ENCODE assay signal across 9 mouse cellular contexts in genomic region chr4:130960118-130960734, GRCm38 (mm10). TPM values are rescaled to one million over a fixed set of nuclear protein-coding genes. Genes with fewer than 3 reads are reported as not detected.
DNase-seq lines count a peak whose midpoint lies in the region; ATAC-seq and TF ChIP-seq lines count a peak whose summit lies in the region.
"Had no signal": no experiment of that assay in that cellular context is flagged by ENCODE, and none has a peak within 500 bp of the region (broad histone marks: within the 10 kb centered on the region; RNA-seq: fewer than 3 reads in every experiment).

No protein-coding gene starts in this region.

- no peak overlapping the region for H3K4me3 ChIP-seq in forebrain, embryonic 15.5 days
- no peak overlapping the region for H3K4me3 ChIP-seq in lung, postnatal 0 days (ENCODE audit: low read depth, low read length)
- H3K4me3 ChIP-seq: liver, embryonic 15.5 days had no signal

- 0 out of 2 replicates have a peak, but pooled peaks cover 7% of the 10 kb centered on the region for H3K4me1 ChIP-seq in forebrain, embryonic 15.5 days
- H3K4me1 ChIP-seq in lung, postnatal 0 days (ENCODE audit: insufficient read depth, low read depth, low read length), result no peaks in the 10 kb centered on the region
- H3K4me1 ChIP-seq: liver, embryonic 15.5 days had no signal

- H3K9me3 ChIP-seq in forebrain, embryonic 15.5 days, result no peaks in the 10 kb centered on the region
- no peaks in the 10 kb centered on the region for H3K9me3 ChIP-seq in lung, postnatal 0 days (ENCODE audit: low read length)
- H3K9me3 ChIP-seq: liver, embryonic 15.5 days had no signal

- no peak overlapping the region for H3K9ac ChIP-seq in forebrain, embryonic 15.5 days (replicated peaks)
- H3K9ac ChIP-seq in lung, postnatal 0 days (replicated peaks; ENCODE audit: low read depth), result no peak overlapping the region
- H3K9ac ChIP-seq: liver, embryonic 15.5 days had no signal

- ATAC-seq in forebrain, embryonic 15.5 days (replicated peaks), result peak; percentile 83
- peak; percentile 67 to 70 for ATAC-seq in hematopoietic stem cell, adult 5-6 weeks (replicated peaks in 1 of 2; ENCODE audit: insufficient read depth in 1 of 2, low FRiP score in 2 of 2, low TSS enrichment in 1 of 2, low read depth in 1 of 2, poor library complexity in 2 of 2, severe bottlenecking in 2 of 2)
- peak; percentile 35; the same call in 1 of the 2 replicates for ATAC-seq in lung, postnatal 0 days

- H3K27me3 ChIP-seq in forebrain, embryonic 15.5 days, result no peaks in the 10 kb centered on the region
- no peaks in the 10 kb centered on the region for H3K27me3 ChIP-seq in lung, postnatal 0 days (replicated peaks; ENCODE audit: insufficient read depth, low read length)
- H3K27me3 ChIP-seq: liver, embryonic 15.5 days had no signal

- DNase-seq in MEL-GATA-1-ER (ENCODE audit: extremely low read depth, low read depth), result peak; percentile 41
- peak; percentile 77 for DNase-seq in cerebellum, adult 11-12 months
- peak; percentile 68 to 88 for DNase-seq in layer of hippocampus, adult 8-10 months (ENCODE audit: low spot score in 2 of 2)
- DNase-seq in lung, postnatal 0 days (ENCODE audit: low spot score), result peak; percentile 71
- DNase-seq in retina, embryonic 14.5 days (ENCODE audit: low spot score), result peak; percentile 94
- DNase-seq in thymus, postnatal 4 days, result peak; percentile 93

- TF ChIP-seq EP300 in lung, postnatal 0 days (IDR thresholded peaks at IDR 0.05), result no peak

- peak; percentile 97 for TF ChIP-seq CTCF in lung, postnatal 0 days (IDR thresholded peaks at IDR 0.05)

- H3K27ac ChIP-seq in forebrain, embryonic 15.5 days (replicated peaks), result no peak overlapping the region
- H3K27ac ChIP-seq in lung, postnatal 0 days (ENCODE audit: low read length), result no peak overlapping the region
- H3K27ac ChIP-seq: liver, embryonic 15.5 days had no signal

- WGBS in forebrain, embryonic 15.5 days, result 29% methylated on average over 9 of the region's 9 CpGs
- WGBS in lung, postnatal 0 days, result 22% methylated on average over 9 of the region's 9 CpGs

- H3K36me3 ChIP-seq in forebrain, embryonic 15.5 days, result no peaks in the 10 kb centered on the region
- no peaks in the 10 kb centered on the region for H3K36me3 ChIP-seq in lung, postnatal 0 days (ENCODE audit: insufficient read depth, low read length)
- H3K36me3 ChIP-seq: liver, embryonic 15.5 days had no signal

- no peak overlapping the region for H3K4me2 ChIP-seq in forebrain, embryonic 15.5 days (replicated peaks)
- no peak overlapping the region for H3K4me2 ChIP-seq in lung, postnatal 0 days (replicated peaks; ENCODE audit: low read depth, low read length)
- H3K4me2 ChIP-seq: liver, embryonic 15.5 days had no signal

RNA-seq across cellular contexts. Expression of gene Matn1, which starts 16.0 kb away (rescaled TPM):
- polyA plus RNA-seq in forebrain, embryonic 15.5 days (2015; fragmentation: Nextera tagmentation; extraction: Ambion mirVana), result not detected in 2 replicates
- not detected in 2 replicates for total RNA-seq in hematopoietic stem cell, adult 5-6 weeks (2017)
- 1 to 10 TPM in 2 of 4 experiments, under 1 TPM in 2; 0.69 to 1.2 (median 0.91) TPM for total RNA-seq in layer of hippocampus, adult 8-10 months (2022)
- polyA plus RNA-seq in lung, postnatal 0 days (2015; fragmentation: Nextera tagmentation; extraction: Ambion mirVana), result not detected in 2 replicates

RNA-seq across cellular contexts. Expression of gene Laptm5, which starts 47.3 kb away (rescaled TPM):
- 21.6 and 26.4 TPM in 2 replicates for polyA plus RNA-seq in forebrain, embryonic 15.5 days (2015; fragmentation: Nextera tagmentation; extraction: Ambion mirVana)
- 169 and 212 TPM in 2 replicates for total RNA-seq in hematopoietic stem cell, adult 5-6 weeks (2017)
- total RNA-seq in layer of hippocampus, adult 8-10 months (2022), result 100 to 1,000 TPM in 2 of 4 experiments, 10 to 100 TPM in 2; 31.4 to 224 (median 109) TPM
- polyA plus RNA-seq in lung, postnatal 0 days (2015; fragmentation: Nextera tagmentation; extraction: Ambion mirVana), result 88.8 and 98.8 TPM in 2 replicates

Comparison
In these comparisons a context has a peak if more than half of its experiments do, and no peak if none do; other contexts are left out.
1. DNase-seq: peak in every context shown above with its lines; median percentile 94 in retina, embryonic 14.5 days; 93 in thymus, postnatal 4 days; 78 in layer of hippocampus, adult 8-10 months; 77 in cerebellum, adult 11-12 months; 71 in lung, postnatal 0 days; 41 in MEL-GATA-1-ER.